Mouse (Mus musculus) T-helper 17 cell (primary cell): ENCODE data around the gene Pole4.
"Not testable (repeated sequence)": the region's sequence is repeated elsewhere in the genome, so short reads cannot be mapped to it uniquely, and the experiment has no call there.

Experiments
- in situ Hi-C, 2 experiments: fragments of 300-600 bp; cut with MboI, MseI; formaldehyde crosslinking; loops; 1 replicate in 1 of 2; 2 replicates in 1 of 2; pipeline ENCODE4 v1.15.1; 2025; ENCODE audit warnings: high pct_unique_total_duplicates in 2 of 2

Gene Pole4

DNA sequence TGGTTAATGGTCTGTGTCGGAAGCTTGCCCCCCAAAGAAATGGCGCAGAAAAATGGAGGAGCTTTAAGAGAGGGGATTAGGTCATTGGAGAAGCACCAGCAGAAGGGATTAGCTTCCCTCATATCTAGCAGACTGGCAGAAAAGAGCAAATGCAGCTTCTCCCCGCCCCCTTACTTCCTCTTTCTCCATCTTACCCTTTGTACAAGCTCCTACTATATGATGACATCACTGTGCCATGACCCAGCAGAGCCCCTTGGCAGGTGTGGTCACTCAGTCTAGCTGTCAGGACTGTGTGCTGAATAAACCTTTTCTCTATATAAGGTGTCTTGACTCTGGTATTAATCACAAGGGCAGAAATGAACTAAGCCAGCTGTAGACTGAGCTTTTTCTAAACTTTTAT is 10.5 kb upstream of the Pole4 start:
- in situ Hi-C loops: no loop called here

DNA sequence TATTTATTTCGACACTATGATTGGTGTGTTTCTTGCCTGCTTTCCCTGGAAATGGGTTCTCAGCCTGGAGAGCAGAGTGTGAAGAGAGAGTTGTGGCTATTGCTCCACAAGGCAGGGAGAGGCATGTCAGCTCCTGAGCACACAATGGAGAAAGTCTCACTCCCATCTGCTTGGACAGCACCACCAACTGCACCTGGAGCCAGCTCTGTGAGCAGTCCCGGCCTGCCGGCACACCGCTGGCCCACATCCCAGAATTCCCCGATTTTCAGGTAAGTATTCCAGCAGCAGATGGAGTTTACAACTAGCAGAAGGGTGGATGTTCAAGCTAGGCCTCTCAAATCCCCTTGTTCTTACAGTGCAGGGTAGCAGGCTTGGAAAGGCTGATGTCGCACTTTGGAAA is 10.1 kb upstream of the Pole4 start:
- in situ Hi-C loops: no loop called here

DNA sequence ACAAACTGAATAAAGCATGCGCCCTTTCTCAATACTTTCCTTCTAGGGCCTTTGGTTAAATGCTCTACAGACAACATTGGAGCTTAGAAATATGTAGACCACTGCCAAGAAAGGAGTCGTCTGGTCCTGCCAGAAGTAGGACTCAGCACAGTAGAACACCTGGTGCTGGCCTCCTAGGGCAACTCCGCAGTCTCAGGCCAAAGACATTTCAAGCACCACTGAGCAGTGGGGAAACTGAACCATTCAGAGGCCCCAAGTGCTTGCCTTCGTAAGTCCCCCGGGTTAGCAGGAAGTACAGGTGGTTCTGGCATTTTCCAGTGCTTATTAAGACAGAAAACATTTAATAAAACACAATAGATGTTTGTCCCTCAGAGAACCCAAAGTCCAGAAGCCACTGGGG is 9.7 kb upstream of the Pole4 start:
- in situ Hi-C loops: loop anchor here (5.0 kb wide), 2 partner anchors 108 to 728 kb away; no protein-coding TSS in a partner anchor

DNA sequence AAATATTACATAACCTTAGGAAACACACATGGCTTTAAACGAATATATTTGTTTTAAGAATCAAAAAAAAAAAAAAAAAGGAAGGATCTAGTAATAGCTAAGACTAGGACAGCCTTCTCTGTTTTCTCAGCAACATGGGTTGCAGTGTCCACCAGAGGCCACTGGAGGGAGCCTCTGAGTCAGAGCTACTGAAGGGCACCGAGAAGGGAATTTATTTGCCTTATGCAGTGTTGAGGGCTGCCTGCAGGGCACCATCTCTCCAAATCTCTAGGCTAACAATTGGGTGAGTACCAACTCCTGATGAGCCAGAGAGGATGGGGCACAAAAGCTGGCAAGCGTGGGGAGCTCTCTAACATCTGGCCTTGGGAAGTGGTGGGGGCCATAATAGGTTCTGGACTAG is 9.1 kb upstream of the Pole4 start:
- in situ Hi-C loops: loop anchor here (5.0 kb wide), 2 partner anchors 107 to 727 kb away; no protein-coding TSS in a partner anchor

DNA sequence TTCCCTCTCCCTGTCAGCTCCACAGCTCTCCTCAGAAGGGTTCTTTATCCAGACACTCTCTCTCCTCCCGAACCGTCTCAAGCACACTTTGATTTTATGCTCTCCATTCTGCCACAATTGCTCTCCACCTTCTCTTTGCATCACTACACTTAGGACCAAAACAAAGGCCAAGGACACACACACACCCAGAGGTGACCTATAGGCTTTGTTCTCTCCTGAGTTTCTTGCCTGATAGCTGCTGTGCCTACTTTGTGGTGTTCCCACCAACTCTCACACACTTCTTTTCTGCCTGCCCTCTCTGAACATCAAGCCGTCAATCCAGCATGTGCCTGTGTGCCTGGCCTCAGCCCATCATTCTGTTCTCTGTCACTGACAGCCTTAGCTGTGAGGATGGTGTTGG is 2.6 kb upstream of the Pole4 start:
- in situ Hi-C loops: loop anchor here in 1 of 2 experiments (5.0 kb wide), 1 partner anchor 730 kb away; no protein-coding TSS in a partner anchor

DNA sequence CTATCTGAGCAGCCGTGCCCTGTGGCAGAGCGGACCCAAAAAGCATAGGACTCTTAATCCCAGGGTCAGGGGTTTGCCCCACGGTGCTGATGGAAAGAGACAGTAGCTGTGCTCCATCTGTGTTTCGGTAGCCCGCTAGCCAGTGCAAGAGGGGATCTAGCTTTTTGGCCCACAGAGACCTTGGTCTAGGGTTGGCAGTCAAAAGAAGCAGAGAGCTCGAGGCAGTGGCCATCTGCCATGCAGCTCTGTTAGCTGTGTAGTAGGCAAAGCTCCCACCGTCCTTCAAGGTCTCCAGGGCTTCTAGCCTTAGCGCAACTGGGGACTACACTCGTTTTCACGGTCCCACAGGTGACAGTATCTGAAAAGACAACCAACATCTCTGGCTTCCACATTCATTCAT is 2.1 kb upstream of the Pole4 start:
- in situ Hi-C loops: loop anchor here in 1 of 2 experiments (5.0 kb wide), 1 partner anchor 730 kb away; no protein-coding TSS in a partner anchor

DNA sequence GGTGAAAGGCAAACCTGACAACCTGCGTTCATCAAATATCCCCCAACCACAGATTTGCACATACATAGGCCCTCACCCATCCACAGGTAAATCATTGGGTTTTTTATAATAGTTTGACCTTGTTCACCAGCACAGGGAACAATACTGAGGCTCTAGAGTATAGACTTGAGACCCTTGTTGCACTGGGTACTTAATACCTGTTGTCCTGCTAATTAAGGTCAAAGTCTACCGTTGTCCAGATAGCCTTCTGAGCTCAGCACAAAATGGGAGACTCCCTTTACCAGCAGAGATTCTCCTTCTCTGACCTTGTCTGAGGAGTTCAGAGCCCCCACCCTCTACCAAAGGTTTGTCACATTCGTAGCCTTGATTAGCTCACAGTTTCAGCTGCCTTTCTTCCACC is 1.5 kb downstream of the Pole4 start:
- in situ Hi-C loops: no loop called here

DNA sequence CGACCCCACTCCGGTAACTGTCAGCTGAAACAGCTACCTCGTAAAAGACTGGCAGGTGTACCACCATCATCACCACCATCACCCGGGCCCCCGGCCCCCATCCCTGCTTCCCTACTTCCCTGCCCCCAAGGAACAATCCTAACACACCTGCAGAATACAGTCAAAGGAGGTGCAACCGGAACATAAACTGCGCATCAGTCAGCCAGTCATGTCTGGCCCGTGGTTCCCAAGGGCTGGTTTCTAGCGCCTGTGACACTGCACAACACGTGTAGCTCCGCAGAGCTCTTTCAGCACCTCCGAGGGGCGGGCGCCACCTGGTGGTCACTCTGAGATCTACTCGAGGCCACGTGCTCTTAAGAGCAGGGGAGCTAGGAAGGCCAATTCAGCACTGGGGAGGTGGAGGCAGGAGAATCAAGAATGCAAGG is 2.6 kb downstream of the Pole4 start:
- in situ Hi-C loops: no loop called here

DNA sequence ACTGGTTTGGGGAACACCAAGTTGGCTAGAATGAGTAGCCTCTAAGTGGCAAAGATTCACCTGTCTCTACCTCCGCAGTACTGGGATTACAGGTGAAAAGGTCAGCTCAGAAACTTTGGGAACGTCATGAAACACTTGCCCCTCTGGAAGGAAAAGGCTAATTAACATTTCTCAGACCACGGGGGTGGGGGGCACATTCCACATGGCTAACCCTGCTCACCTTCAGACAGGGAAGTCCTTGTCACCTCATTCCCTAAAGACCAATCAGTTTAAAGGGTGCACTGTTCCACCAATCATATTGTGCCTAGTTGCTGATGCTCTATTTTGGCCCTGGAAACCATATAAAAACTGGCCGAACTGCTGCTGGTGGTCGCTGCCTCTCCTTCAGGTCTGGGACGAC is 3.9 kb downstream of the Pole4 start:
- in situ Hi-C loops: no loop called here

DNA sequence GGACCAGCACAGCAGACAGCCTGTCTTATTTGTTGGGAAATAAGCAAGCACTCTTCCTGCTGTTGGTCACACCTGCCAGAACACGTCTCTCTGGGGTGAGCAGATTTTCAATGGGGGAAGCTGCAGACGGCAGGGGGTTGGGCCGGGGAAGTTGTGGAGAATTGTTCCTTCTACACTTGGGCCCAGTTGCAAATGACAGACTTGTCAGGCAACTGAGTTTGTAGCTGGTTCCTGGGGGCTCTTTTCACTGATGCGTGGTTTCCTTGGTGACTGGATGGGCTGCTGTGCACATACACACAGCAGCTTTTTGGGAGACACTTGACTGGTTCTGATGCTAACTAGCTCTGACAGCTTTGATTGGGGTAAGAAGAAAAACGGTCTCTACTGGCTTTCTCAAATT is 5.3 kb downstream of the Pole4 start:
- in situ Hi-C loops: loop anchor here in 1 of 2 experiments (10.0 kb wide), 1 partner anchor 315 kb away; no protein-coding TSS in a partner anchor

DNA sequence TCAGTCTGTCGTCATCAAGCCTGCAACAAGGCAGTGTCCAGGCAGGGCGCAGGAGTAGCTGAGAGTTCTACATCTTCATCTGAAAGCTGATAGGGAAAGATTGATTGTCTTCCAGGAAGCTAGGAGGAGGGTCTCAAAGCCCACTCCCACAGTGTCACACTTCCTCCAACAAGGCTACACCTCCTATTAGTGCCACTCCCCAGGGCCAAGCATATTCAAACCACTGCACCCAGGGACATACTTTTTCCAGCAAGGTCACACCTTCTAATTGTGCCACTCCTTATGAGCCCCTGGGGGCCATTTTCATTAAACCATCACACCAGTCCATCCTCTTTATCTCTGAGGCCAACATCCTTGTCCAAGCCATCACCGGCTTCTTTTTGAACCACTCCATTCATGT is 8.4 kb downstream of the Pole4 start:
- in situ Hi-C loops: loop anchor here in 1 of 2 experiments (10.0 kb wide), 1 partner anchor 312 kb away; no protein-coding TSS in a partner anchor

DNA sequence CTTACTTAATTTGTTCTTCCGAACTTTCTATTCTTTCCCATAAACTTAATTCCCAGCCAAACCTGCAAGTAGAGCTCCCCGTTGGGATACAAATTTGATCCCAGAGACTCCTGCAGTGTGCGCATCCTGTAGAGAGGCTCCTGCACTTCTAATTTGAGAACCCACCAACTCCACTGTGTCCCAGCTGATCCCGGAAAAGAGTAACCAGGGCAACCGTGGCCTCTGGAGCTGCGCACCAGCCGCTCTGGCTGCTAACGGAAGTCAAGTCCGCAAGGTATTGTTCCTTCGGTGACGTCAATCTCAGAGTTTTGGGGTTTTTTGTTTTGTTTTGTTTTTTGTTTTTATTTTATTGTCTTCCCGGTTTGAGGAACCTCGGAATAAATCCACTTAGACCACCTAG is 10.5 kb downstream of the Pole4 start:
- in situ Hi-C loops: loop anchor here in 1 of 2 experiments (10.0 kb wide), 1 partner anchor 310 kb away; no protein-coding TSS in a partner anchor

DNA sequence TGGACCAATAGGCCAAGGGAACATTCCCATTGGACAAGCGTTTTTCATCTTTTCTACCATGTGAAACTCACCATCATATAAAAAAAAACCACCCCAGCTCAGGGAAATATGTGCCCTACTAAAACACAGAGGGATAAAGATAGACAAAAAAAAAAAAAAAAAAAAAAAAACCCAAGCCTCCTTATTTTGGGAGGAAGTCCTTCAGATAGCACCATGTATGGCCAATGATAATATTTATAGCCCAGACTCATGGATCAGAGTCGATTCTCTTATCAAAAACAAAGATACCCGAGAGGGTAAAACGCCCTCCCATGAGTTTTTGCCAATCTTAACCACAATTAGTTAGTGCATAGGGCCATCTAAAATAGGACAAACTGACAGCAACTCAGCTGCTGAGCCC is 15.7 kb downstream of the Pole4 start:
- in situ Hi-C loops: no loop called here

DNA sequence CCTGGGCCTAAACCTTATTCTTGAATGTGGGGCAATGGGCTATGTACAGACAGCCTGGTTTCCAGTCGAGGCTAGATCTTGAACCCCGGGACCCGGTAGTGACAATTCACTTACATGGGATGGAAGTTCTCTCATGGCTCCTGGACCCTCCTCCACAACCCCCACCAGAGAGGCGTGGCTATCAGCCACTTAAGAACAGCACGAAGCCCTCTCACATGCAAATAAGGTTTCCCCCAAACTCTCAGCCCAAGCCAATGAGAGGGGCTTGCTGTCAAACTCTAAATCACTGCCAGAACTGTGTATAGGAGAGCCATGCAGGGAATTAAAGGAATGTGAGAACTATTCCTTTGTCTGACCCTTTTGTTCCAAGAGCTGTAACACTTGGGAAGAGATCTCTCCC is 16.6 kb downstream of the Pole4 start:
- in situ Hi-C loops: not testable (repeated sequence)

DNA sequence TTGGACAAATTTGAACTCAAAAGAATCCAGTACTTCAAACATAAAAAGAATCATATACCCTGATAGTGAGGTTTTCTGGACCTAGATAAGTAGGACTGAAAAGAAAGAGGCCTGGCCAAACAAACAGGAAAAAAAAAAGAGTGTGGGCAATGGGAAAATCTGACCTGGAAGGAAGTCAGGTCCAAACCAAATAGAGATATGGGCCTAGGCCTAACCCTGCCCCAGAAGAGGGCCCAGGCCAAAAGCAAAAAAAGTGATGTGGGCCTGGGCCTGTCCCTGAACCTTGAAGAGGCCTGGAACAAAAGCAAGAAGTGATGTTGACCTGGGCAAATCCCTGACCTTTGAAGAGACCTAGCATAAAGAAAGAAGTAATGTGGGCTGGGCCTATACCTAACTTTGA is 21.0 kb downstream of the Pole4 start:
- in situ Hi-C loops: loop anchor here in 1 of 2 experiments (5.0 kb wide), 1 partner anchor 107 kb away; no protein-coding TSS in a partner anchor

DNA sequence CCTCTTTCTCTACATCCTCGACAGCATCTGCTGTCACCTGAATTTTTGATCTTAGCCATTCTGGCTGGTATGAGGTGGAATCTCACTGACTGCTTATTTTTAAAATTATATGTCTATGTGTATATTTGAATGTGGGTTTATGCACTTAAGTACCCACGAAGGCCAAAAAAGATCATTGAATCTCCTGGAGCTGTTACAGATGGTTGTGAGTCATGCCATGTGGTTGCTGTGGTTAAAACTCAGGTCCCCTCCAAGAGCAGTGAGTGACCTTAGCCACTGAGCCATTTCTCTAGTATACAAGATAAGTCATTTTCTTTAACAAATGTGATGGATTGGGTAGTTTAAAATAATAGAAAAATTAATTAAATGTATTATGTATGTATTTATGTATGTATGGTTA is 25.9 kb downstream of the Pole4 start:
- in situ Hi-C loops: not testable (repeated sequence)

DNA sequence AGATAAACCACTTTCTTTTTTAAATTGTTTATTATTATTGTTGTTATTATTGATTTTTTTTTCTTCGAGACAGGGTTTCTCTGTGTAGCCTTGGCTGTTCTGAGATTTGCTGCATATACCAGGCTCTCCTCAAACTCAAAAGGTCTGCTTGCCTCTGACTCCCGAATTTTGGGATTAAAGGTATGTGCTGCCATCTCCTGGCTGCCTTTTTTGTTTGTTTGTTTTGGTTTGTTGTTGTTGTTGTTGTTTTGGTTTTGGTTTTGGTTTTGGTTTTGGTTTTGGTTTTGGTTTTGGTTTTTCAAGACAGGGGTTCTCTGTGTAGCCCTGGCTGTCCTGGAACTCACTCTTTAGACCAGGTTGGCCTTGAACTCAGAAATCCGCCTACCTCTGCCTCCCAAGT is 27.5 kb downstream of the Pole4 start:
- in situ Hi-C loops: not testable (repeated sequence)

DNA sequence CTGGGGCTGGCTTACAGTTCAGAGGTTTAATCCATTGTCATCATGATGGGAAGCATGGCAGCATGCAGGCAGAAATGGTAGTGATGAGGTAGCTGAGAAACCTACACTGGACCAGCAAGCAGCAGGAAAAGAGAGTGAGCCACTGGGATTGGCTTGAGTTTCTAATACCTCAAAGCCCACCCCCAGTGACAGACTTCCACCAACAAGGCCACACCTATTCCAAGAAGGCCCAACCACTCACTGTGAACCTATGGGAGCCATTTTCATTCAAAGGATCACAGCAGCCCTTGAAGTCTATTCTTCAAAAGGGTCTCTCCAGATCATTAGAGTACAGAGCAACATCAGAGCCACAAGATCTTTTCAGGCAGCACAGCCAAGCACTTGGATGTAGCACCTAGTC is 38.7 kb downstream of the Pole4 start:
- in situ Hi-C loops: no loop called here

DNA sequence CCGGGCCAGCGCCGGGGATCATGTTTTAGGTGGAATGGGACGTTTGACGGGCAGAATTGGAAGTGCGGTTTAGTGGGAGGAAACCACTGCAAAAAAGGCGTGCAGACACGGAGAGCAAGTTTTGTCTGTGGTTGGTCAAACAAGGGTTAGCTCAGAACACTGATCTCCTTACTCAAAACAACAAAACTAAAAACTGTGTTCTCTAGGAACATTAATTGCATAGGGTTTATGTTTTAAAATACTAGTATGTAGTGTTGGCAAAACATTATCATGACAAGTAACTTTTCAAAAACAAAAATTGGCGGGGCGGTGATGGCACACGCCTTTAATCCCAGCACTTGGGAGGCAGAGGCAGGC is 52.0 kb downstream of the Pole4 start:
- in situ Hi-C loops: no loop called here

DNA sequence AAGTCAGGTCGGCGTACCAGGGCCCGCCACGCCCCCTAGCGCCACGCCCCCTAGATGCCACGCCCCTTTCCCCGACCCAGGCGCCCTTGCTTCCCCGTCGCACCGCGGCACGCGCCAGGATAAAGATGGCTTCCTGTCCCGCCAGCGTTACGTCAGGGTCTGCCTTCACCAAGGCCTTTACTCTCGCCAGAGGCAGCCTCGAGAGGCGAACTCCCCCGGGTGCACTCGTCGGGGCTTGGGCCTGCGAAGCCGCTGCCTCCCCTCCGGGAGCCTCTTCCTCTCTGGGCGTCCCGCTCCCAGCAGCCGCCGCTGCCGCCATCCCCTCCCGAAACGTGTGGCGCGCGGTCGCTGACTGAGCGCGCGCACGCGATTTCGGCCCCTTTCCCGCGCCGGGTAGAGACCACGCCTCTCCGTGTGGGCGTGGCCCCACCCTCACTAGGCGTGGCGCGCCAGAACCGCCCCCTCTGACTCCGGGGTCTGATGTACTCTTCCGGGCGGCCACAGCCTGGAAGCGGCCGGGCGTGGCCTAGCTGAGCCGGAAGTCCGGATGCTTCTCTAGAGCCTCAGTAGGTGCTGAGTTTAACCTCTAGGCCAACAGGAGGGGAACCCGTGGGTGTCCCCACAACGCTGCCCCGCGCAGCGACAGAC is 52.5 kb downstream of the Pole4 start:
- in situ Hi-C loops: no loop called here

DNA sequence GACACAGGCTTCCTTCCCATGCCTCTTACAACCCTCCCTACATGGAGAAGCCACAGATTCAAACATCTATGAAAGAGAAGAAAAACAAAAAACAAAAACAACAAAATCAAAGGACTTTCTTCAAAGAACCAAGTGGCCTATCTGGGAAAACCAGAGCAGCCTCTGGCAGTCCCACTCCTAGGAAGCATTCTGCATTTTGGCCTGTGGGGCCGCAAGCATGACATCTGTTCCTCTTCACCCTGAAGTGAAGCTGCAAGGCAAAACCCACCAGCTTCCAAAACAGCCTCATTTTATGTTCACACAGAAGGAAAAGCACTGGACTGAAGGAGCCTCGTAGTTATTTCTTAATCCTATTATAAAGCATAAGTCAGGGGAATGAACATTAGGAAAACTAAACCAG is 56.1 kb downstream of the Pole4 start:
- in situ Hi-C loops: no loop called here

DNA sequence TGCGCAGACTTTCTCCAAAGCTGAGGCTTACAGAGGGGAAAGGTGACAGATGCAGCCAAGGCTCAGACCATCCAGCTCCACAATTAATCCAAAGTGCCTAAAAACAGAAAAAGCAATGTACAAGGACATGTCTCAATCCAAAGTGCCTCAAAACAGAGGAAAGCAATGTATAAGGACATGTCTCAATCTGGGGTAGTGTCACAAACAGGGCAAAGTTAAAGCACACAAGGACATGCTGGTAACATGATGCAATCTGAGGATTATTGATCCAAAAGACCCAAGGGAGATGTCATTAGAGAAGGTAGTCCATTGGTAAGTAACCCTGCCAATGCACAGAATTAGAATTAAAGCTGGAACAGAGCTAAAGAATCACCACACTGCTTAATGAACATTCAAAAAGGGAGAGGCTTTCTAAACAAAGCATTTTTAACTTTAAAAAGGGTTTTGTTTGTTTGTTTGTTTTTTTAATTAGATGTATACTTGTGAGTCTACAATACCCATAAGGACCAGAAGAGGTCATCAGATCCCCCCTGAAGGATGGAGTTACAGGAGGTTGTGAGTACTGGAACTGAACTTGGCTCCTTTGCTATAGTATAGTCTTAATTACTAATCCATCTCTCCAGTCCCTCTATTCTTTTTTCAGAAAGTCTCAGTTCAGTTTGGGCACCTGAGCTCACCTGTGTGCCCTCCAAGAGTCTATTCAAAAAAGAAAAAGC is 57.1 kb downstream of the Pole4 start:
- in situ Hi-C loops: no loop called here

DNA sequence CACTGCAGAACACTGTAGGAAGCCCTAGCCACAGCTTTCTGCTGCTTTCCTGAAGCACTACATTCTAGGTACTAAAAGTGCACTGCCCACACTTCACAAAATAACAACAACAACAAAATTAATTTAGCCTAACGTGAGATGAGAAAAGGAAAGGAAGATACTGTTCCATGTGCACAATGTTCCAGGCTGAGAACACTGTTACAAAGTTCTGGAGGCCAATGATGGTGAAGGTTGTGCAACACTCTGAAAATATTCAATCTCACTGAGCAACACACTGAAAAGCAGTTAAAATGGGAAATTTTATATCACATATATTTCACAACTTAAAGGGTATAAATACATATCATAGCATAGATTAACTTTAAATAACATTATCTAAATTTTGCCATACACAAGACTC is 58.2 kb downstream of the Pole4 start:
- in situ Hi-C loops: no loop called here
